Mouse (Mus musculus) ES-E14 (cell line): Measurements from ENCODE around the gene Olfr286.

Source experiments
- HCFC1 ChIP-seq: IDR thresholded peaks from 2 replicates; pipeline ENCODE4 v1.6.1; 2012; ENCODE audit warnings: low read length, inconsistent platforms, borderline replicate concordance; ENCODE audit not compliant: insufficient read depth
- MAFK ChIP-seq: IDR thresholded peaks from 2 replicates; pipeline ENCODE4 v1.6.1; 2014; ENCODE audit warnings: mild to moderate bottlenecking, low read depth, low read length, inconsistent platforms; ENCODE audit not compliant: insufficient read depth
- ZC3H11A ChIP-seq: IDR thresholded peaks from 2 replicates; pipeline ENCODE4 v1.6.1; 2012; ENCODE audit warnings: low read depth, mild to moderate bottlenecking, inconsistent platforms, low read length, borderline replicate concordance
- ZNF384 ChIP-seq: IDR thresholded peaks from 2 replicates; pipeline ENCODE4 v1.6.1; 2012; ENCODE audit warnings: low read depth, low read length, inconsistent platforms

GRCm38 (mm10) chr15:98181856-98182570 is 52.2 kb downstream of the Olfr286 start:
- TF ChIP-seq MAFK: no peak
- no peak for TF ChIP-seq ZNF384
- TF ChIP-seq ZC3H11A: no peak
- TF ChIP-seq HCFC1: no peak
